Mouse (Mus musculus): ENCODE data around the gene Rimbp3.

Rimbp3 gene

DNA sequence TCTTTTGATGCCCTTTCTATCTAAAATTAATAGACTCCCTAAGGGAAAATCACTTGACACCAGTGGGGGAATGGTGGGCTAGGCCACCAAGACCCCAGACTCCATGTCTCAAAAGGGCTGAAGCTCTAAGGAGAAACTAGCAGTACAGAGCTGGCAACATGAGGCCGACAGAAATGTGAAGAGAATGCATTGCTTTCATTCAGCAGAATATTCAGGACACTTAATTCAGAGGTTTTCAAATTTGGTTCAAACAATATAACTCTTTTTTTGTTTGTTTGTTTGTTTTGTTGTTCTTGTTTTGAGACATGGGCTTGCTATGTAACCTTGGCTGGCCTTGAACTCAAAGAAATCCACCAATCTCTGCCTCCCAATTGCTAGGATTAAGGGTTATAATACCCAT is 5.9 kb upstream of the Rimbp3 start, which contains the start of gene Ube2l3:
TSS of gene Ube2l3 (minus strand) at position 101 of the 400 bp plus-strand sequence.
- ChIA-PET CTCF (interaction anchor here in 2 of 4 experiments (0.7 to 1.4 kb wide), 3 partner anchors 68 to 74 kb away, joined by 3 read pairs; no protein-coding TSS in a partner anchor), POLR2A (interaction anchor here in 2 of 4 experiments (1.2 to 1.4 kb wide), 2 partner anchors 71 to 74 kb away, joined by 3 to 5 read pairs; partner anchors contain the start of genes Sdf2l1 (in 1 of the 2) and Tmem191c (in 1 of the 2))

DNA sequence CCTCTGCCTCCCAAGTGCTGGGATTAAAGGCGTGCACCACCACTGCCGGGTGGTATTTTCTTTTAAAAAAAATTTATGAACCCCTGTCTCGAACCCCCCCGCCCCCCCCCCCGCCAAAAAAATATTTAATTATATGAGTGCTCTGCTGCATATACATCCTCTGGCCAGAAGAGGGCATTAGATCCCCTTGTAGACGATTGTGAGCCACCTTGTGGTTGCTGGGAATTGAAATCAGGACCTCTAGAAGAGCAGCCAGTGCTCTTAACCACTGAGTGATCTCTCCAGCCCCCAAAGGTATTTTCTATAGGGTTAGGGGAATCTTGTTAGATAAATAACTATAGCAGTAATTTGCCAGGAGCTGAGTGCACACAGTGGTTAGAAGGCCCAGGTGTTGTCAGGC is 3.4 kb upstream of the Rimbp3 start:
- ChIA-PET POLR2A (interaction anchor here in 1 of 4 experiments (1.2 to 22.3 kb wide), 4 partner anchors 12 to 66 kb away, joined by 4 to 733 read pairs (median 6); partner anchors contain the start of gene Hic2), CTCF (interaction anchor here in 2 of 4 experiments (0.9 to 1.8 kb wide), 2 partner anchors 66 kb away, joined by 7 to 9 read pairs; no protein-coding TSS in a partner anchor)

GRCm38 (mm10) chr16:17209404-17209960 is 1.1 kb downstream of the Rimbp3 start:
- ChIA-PET POLR2A (interaction anchor here (0.6 to 22.8 kb wide), 64 partner anchors 8 to 506 kb away, joined by 3 to 895 read pairs (median 6); partner anchors contain the start of genes Hic2 (in 4 of the 4), Tmem191c (in 4 of the 4), 2610318N02Rik (in 2 of the 4) and Sdf2l1 (in 2 of the 4)), CTCF (interaction anchor here (0.5 to 5.8 kb wide), 89 partner anchors 10 to 410 kb away, joined by 3 to 285 read pairs (median 6); partner anchors contain the start of genes Hic2 (in 4 of the 4), Tmem191c (in 4 of the 4), Sdf2l1 (in 2 of the 4) and 2610318N02Rik (in 1 of the 4))

GRCm38 (mm10) chr16:17209981-17210838 is 1.8 kb downstream of the Rimbp3 start:
- POLR2A ChIA-PET = interaction anchor here (0.6 to 22.8 kb wide), 58 partner anchors 7 to 505 kb away, joined by 3 to 895 read pairs (median 6); partner anchors contain the start of genes Hic2 (in 4 of the 4), Tmem191c (in 4 of the 4), 2610318N02Rik (in 2 of the 4) and Sdf2l1 (in 2 of the 4)
- CTCF ChIA-PET = interaction anchor here (0.5 to 5.8 kb wide), 86 partner anchors 9 to 356 kb away, joined by 3 to 285 read pairs (median 6); partner anchors contain the start of genes Tmem191c (in 4 of the 4), Hic2 (in 3 of the 4), Sdf2l1 (in 2 of the 4) and 2610318N02Rik (in 1 of the 4)

DNA sequence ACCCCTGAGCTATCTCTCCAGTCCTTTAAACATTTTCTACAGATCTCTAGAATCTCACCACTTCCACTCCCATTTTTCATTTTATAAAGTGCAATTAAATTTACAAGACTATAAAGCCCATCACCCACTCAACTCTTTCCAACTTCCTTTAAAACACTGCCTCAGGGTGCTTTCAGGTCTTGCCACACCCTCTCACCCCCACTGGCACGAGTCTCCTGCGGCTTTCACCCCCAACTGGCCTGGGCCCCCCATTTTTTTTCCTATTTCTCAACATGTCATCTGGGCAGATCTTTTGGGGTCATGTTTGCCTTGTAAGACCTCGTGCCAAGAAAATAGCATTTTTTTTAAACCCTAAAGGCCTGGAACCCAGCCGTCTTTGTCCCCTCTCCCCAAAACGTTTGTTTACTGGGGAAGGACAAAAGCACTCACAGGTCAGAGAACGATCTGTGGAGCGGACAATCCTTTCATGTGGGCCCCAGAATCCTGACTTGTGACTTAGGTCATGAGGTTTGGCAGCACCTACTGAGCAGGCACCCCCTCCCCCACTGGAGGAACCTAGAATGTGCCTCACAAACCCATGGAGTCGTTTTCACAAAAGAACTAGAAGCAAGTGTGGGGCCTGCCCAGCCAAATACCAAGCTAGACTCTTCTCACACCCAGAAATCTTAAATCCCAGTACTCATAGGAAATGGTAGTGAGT is 8.7 kb downstream of the Rimbp3 start:
- ChIA-PET POLR2A (interaction anchor here (0.5 to 22.8 kb wide), 18 partner anchors 8 to 235 kb away, joined by 3 to 895 read pairs (median 6); partner anchors contain the start of genes Hic2 (in 3 of the 4), Crkl (in 1 of the 4), Sdf2l1 (in 1 of the 4) and Tmem191c (in 1 of the 4)), CTCF (no interaction called here)

DNA sequence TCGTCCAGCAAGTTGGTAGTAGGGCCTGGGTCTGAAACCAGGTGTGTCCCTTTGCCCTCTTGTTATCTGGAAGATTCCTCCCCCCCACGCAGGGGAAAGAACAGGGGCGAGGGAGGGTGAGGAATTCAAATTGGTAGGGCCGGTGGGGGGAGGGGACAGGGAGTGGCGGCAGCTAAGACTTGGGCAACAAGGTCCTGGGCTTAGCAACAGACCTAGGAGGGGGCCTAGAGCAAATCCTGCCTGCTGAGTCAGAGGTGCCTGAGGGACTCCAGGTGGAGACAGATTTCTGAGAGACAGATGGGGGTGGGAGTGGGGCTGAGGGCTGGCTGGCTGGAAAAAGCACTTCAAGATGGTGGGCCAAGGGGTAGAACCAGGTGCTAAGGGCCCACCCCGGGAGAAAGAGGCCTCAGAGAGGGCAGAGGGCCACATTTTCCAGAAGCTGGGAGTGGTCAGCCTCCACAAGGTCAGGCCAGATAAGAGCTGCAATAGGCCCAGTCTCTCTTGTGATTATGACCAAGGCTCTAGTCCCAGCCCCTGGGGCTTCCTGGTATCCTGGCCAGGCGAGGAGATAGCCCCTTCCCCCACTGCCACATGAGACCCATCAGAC is 11.8 kb downstream of the Rimbp3 start:
- CTCF ChIA-PET = interaction anchor here (0.5 to 5.7 kb wide), 15 partner anchors 10 to 670 kb away, joined by 3 to 43 read pairs (median 6); partner anchors contain the start of genes Rimbp3 (in 2 of the 4), Tmem191c (in 2 of the 4) and Hic2 (in 1 of the 4)
- POLR2A ChIA-PET = interaction anchor here (0.6 to 24.6 kb wide), 57 partner anchors 3 to 1603 kb away, joined by 3 to 895 read pairs (median 5); partner anchors contain the start of genes Hic2 (in 4 of the 4), Rimbp3 (in 4 of the 4), Tmem191c (in 3 of the 4) and Ccdc116 (in 2 of the 4)

- ChIA-PET POLR2A (interaction anchor here (0.6 to 24.6 kb wide), 22 partner anchors 5 to 868 kb away, joined by 3 to 895 read pairs (median 4); partner anchors contain the start of genes Hic2 (in 4 of the 4), Rimbp3 (in 2 of the 4), Lrrc74b (in 1 of the 4) and Sdf2l1 (in 1 of the 4)), CTCF (interaction anchor here in 3 of 4 experiments (2.0 to 5.7 kb wide), 4 partner anchors 12 to 13 kb away, joined by 11 to 43 read pairs (median 25); partner anchors contain the start of gene Rimbp3 (in 3 of the 3))
Observed at GRCm38 (mm10) chr16:17222197-17222596, 13.8 kb downstream of the Rimbp3 start.

DNA sequence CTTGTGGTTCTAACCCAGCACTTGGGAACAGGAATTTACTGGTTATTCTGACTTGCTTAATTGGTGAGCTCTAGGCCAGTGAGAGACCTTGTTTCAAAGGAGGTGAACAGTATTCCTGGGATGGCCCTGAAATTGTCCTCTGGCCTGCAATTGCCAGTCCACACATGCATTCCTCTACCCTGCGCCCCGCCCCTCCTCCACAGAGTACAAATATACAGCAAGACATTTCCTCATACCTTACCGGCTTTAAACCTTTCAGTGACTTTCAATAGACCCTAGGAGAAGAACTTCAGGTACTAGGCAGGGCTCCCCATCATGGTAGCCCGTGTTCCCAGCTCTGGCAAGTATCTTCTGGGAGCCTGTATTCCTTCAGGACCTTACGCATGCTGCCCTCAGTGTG is 17.2 kb downstream of the Rimbp3 start:
- CTCF ChIA-PET = interaction anchor here in 3 of 4 experiments (0.6 to 4.3 kb wide), 5 partner anchors 16 to 68 kb away, joined by 3 to 14 read pairs (median 6); partner anchors contain the start of gene Rimbp3 (in 1 of the 3)
- POLR2A ChIA-PET = interaction anchor here (0.6 to 24.6 kb wide), 12 partner anchors 5 to 38 kb away, joined by 3 to 895 read pairs (median 184); partner anchors contain the start of genes Hic2 (in 3 of the 4), Rimbp3 (in 2 of the 4) and Tmem191c (in 1 of the 4)

- CTCF ChIA-PET = interaction anchor here in 2 of 4 experiments (0.6 to 4.3 kb wide), 2 partner anchors 16 to 17 kb away, joined by 3 to 14 read pairs; partner anchors contain the start of gene Rimbp3 (in 1 of the 2)
- POLR2A ChIA-PET = interaction anchor here in 3 of 4 experiments (1.1 to 24.6 kb wide), 10 partner anchors 4 to 102 kb away, joined by 3 to 895 read pairs (median 531); partner anchors contain the start of genes Hic2 (in 2 of the 3), Rimbp3 (in 2 of the 3), 2610318N02Rik (in 1 of the 3) and Tmem191c (in 1 of the 3)
Observed at GRCm38 (mm10) chr16:17226496-17226895, 18.1 kb downstream of the Rimbp3 start.

- CTCF ChIA-PET = interaction anchor here in 2 of 4 experiments (0.5 to 4.4 kb wide), 5 partner anchors 12 to 484 kb away, joined by 3 to 28 read pairs (median 5); partner anchors contain the start of gene Rimbp3 (in 1 of the 2)
- POLR2A ChIA-PET = interaction anchor here (0.5 to 24.6 kb wide), 15 partner anchors 8 to 331 kb away, joined by 3 to 733 read pairs (median 8); partner anchors contain the start of genes Rimbp3 (in 2 of the 4), 2610318N02Rik (in 1 of the 4), Sdf2l1 (in 1 of the 4) and Tmem191c (in 1 of the 4)
Observed at GRCm38 (mm10) chr16:17231523-17231922, 23.1 kb downstream of the Rimbp3 start.

GRCm38 (mm10) chr16:17232794-17233701 is 24.6 kb downstream of the Rimbp3 start, which contains the start of gene Hic2:
Gene Hic2 (plus strand): TSS chr16:17233572.
- POLR2A ChIA-PET = interaction anchor here (0.5 to 24.6 kb wide), 62 partner anchors 8 to 696 kb away, joined by 3 to 733 read pairs (median 6); partner anchors contain the start of genes Rimbp3 (in 3 of the 4), Tmem191c (in 3 of the 4), 2610318N02Rik (in 2 of the 4) and Sdf2l1 (in 2 of the 4)

DNA sequence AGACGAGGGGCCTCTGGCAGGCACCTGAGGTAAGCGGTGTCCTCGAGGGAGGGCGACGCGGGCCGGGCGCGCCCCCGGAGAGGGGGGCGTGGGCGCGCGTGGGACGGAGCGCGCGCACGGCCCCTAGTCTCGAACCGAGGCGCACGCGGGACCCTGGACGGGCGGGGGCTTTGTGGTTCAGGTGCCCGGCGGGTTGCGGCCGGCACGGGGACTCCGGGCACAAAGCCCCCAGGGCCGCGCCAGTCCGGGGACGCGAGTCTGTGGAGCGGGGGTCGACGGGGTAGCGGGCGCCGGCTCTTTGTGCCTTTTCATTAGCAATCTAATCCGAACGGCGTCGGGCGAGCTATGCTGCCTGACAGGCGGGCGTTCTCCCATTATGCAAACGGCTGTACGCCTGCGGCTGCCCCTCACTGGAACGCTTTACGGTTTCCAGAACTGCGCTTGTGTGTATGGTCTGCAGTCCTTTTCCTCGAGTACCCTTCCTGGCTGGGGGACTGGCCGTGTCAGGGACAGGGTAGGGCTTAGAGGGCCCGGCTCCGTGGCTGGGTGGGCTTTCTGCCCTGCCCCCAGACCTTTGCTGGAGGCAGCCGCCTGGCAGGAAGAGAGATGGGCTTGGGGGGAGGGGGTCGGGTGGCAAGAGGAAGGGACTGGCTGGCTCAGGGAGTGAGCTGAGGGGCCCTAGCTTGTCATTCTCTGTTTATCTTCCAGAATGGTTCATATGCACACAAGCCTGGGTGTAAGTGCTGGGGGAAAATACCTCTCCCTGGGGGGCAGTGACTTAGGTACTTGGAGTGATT is 25.5 kb downstream of the Rimbp3 start:
- POLR2A ChIA-PET = interaction anchor here (0.6 to 24.6 kb wide), 71 partner anchors 8 to 1597 kb away, joined by 3 to 733 read pairs (median 5); partner anchors contain the start of genes Rimbp3 (in 3 of the 4), Tmem191c (in 3 of the 4), 2610318N02Rik (in 2 of the 4) and Sdf2l1 (in 2 of the 4)
- CTCF ChIA-PET = interaction anchor here (0.5 to 4.6 kb wide), 15 partner anchors 15 to 87 kb away, joined by 3 to 38 read pairs (median 5); partner anchors contain the start of genes Rimbp3 (in 2 of the 4), Tmem191c (in 2 of the 4) and Ccdc116 (in 1 of the 4)

More at GRCm38 (mm10) chr16:17232794-17233701, 24.6 kb downstream of the Rimbp3 start, which contains the start of gene Hic2:
- CTCF ChIA-PET = interaction anchor here (0.5 to 4.6 kb wide), 15 partner anchors 14 to 62 kb away, joined by 3 to 38 read pairs (median 4); partner anchors contain the start of genes Rimbp3 (in 2 of the 4) and Tmem191c (in 2 of the 4)

DNA sequence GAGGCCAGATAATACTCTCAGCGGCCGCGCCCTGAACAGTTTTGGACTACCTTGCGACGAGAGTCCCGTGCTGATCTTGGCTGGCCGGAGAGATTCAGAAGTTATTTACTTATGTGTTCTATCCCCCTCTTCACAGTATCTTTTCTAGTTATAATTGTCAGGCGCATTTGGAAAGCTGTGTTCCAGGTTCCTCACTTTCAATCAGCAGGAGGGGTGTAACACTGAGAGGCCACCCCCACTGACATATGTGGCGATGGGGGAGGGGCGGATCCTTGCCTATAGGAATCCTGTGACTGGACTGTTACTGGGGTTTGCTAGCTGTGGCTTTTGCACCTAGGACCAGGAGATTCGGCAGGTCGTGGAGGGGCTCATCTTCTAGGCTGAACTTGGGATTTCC is 26.1 kb downstream of the Rimbp3 start:
- ChIA-PET CTCF (interaction anchor here (0.9 to 4.6 kb wide), 9 partner anchors 15 to 42 kb away, joined by 3 to 38 read pairs (median 5); partner anchors contain the start of genes Rimbp3 (in 2 of the 4) and Tmem191c (in 1 of the 4)), POLR2A (interaction anchor here (0.6 to 24.6 kb wide), 49 partner anchors 9 to 1597 kb away, joined by 3 to 733 read pairs (median 8); partner anchors contain the start of genes Rimbp3 (in 3 of the 4), Tmem191c (in 2 of the 4), Ppil2 (in 1 of the 4) and Sdf2l1 (in 1 of the 4))
